ENCODE assay signal across 24 mouse cellular contexts in genomic region chr6:40064342-40064741, GRCm38 (mm10).
"Had no signal": no experiment of that assay in that cellular context is flagged by ENCODE, and none has a peak within 500 bp of the region (broad histone marks: within the 10 kb centered on the region; RNA-seq: fewer than 3 reads in every experiment).

No protein-coding gene starts in this region.

- H3K27me3 ChIP-seq: kidney, embryonic 15.5 days; limb, embryonic 13.5 days; liver, embryonic 12.5 days; liver, embryonic 15.5 days; lung, embryonic 15.5 days; megakaryocyte, embryonic 14.5 days; midbrain, embryonic 13.5 days; neural tube, embryonic 13.5 days; stomach, embryonic 15.5 days had no signal

- H3K27ac ChIP-seq: kidney, embryonic 15.5 days; limb, embryonic 10.5 days; limb, embryonic 13.5 days; liver, embryonic 12.5 days; liver, embryonic 15.5 days; lung, embryonic 15.5 days; midbrain, embryonic 10.5 days; midbrain, embryonic 13.5 days; neural tube, embryonic 13.5 days; stomach, embryonic 15.5 days had no signal

- H3K4me3 ChIP-seq: kidney, embryonic 15.5 days; limb, embryonic 10.5 days; limb, embryonic 13.5 days; liver, embryonic 12.5 days; liver, embryonic 15.5 days; lung, embryonic 15.5 days; megakaryocyte, embryonic 14.5 days; midbrain, embryonic 10.5 days; midbrain, embryonic 13.5 days; myocyte; neural tube, embryonic 13.5 days; stomach, embryonic 15.5 days had no signal

- DNase-seq: kidney, postnatal 10 days; kidney, postnatal 36 days; layer of hippocampus, postnatal 36 days; liver; lung, adult 18-20 months; lung, postnatal 10 days; lung, postnatal 36 days; retina, postnatal 1 day; right cerebral cortex, postnatal 25 days; spleen, adult 18-20 months; thymus, postnatal 25 days had no signal

- H3K9ac ChIP-seq: kidney, embryonic 15.5 days; limb, embryonic 13.5 days; liver, embryonic 12.5 days; liver, embryonic 15.5 days; lung, embryonic 15.5 days; midbrain, embryonic 13.5 days; neural tube, embryonic 13.5 days; stomach, embryonic 15.5 days had no signal

- ATAC-seq: liver, embryonic 12.5 days; midbrain, embryonic 16.5 days had no signal

- H3K36me3 ChIP-seq: kidney, embryonic 15.5 days; limb, embryonic 10.5 days; limb, embryonic 13.5 days; liver, embryonic 12.5 days; liver, embryonic 15.5 days; lung, embryonic 15.5 days; midbrain, embryonic 10.5 days; midbrain, embryonic 13.5 days; neural tube, embryonic 13.5 days; stomach, embryonic 15.5 days had no signal

- H3K4me2 ChIP-seq: kidney, embryonic 15.5 days; limb, embryonic 13.5 days; liver, embryonic 12.5 days; liver, embryonic 15.5 days; lung, embryonic 15.5 days; midbrain, embryonic 13.5 days; neural tube, embryonic 13.5 days; stomach, embryonic 15.5 days had no signal

- H3K4me1 ChIP-seq: limb, embryonic 10.5 days; liver, embryonic 12.5 days; liver, embryonic 15.5 days; lung, embryonic 15.5 days; megakaryocyte, embryonic 14.5 days; midbrain, embryonic 10.5 days; stomach, embryonic 15.5 days had no signal

- H3K9me3 ChIP-seq: kidney, embryonic 15.5 days; limb, embryonic 10.5 days; limb, embryonic 13.5 days; liver, embryonic 15.5 days; lung, embryonic 15.5 days; midbrain, embryonic 10.5 days; midbrain, embryonic 13.5 days; neural tube, embryonic 13.5 days; stomach, embryonic 15.5 days had no signal
